Mouse (Mus musculus): ENCODE measurements around the gene Blcap. TPM values are rescaled to one million over a fixed set of nuclear protein-coding genes. Genes with fewer than 3 reads are reported as not detected.
A peak's percentile ranks its signal among the peaks of the same experiment; 100 is the strongest.
"Not testable (repeated sequence)": the region's sequence is repeated elsewhere in the genome, so short reads cannot be mapped to it uniquely, and the experiment has no call there.

The Blcap gene
- polyA plus RNA-seq (2017; shearing (Covaris generic)) = 10 to 100 TPM; 12.9 to 17.7 TPM

DNA sequence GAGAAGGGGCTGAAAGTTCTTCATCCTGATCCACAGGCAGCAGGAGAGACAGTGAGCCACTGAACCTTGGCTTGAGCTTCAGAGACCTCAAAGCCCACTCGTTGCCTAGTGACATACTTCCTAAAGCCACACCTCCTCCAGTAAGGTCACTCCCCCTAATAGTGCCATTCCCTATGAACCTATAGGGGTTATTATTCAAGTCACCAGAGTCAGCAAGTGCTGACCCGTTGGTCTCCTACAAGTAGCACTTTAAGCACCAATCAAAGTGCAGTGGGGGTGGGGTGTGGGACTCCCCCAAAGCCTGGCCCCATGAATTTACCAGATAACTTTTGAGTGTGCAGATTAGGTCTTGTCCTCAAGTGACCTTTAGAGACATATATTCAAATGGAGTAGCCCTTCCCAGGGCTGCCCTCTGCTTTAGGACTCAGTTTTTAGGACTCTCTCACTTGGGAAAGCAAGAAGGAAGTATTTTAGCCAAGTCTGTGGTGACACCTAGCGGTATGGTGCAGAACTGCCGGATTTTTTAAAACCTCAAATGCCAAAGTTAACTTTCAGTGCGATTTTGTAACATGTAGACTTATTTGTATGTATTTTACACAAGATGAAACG, at the start of gene Blcap:
Gene Blcap, minus strand, starts transcription at position 51 of the 609 bp plus-strand sequence.
- no peak for ATAC-seq

DNA sequence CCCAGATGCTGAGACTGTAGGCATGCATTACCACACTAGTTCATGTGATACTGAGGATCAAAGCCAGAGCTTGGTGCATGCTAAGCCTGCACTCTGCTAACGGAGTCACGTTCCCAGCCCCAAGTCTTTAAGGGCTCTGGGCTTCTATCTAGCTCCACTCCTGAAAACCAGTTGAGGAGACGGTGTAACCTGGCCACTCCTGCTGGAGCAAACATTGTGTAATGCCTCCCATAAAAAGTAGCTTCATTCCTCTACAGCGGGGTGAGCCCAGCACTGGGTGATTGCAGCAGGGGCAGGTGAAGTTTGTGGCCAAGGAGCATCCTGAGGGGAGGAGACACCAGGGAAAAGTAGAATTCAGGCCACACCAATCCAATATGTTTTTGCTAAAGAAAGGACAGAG, 47.3 kb upstream of the Blcap start:
- ATAC-seq = no peak

GRCm38 (mm10) chr2:157613997-157614396, 42.9 kb upstream of the Blcap start:
- no peak for ATAC-seq

DNA sequence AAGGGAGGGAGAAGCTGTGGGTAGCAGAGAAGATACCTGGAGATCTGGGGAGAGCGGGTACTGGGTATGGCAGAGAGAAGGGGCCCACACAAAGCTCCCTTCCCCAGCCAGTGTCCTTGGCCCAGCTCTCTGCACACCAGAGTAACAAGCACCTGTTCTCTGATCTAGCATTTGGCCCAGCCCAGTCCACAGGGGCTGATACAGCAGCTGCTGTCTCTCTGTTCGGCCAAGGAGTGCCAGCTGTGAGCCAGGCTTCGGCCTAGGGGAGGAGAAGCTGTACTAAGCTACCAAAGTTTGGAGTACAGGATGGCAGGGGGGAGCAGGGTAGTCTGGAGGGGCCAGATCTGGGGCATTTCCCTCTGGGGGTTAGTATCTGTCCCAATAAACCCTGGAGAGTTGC, 40.7 kb upstream of the Blcap start:
- no peak for ATAC-seq

- no peak for ATAC-seq
These were observed 36.6 kb upstream of the Blcap start for GRCm38 (mm10) chr2:157607542-157608236.

DNA sequence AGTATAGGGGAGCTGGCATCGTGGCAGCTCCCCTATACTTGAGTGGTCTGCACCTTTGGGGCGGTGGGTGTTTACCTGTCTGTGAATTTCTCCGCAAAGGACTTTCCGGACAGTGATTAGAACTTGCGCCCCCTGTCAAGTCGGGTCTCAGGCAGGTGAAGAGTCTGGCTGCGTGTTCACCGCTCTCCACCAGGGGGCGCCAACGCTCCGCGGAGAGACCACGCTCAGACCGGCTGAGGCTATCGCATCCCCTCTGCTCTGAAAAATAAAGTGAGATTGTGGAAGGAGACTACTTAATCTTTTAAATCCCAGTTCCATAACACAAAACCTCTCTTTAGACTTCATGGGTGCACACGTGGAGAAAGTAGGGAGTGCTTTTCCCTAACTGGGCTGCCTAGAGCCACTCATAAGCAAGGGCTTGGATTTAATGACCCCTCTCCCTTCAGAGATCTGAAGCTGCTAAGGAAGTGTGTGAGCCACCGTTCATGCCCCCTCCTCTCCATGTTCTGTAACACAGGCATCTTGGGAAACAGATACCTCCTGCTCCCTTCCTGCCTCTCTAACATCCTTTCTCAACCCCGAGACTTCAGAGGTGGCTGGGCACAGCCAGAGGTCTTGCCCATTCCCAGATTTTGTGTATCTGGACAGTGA, 34.1 kb upstream of the Blcap start:
- ATAC-seq = no peak

DNA sequence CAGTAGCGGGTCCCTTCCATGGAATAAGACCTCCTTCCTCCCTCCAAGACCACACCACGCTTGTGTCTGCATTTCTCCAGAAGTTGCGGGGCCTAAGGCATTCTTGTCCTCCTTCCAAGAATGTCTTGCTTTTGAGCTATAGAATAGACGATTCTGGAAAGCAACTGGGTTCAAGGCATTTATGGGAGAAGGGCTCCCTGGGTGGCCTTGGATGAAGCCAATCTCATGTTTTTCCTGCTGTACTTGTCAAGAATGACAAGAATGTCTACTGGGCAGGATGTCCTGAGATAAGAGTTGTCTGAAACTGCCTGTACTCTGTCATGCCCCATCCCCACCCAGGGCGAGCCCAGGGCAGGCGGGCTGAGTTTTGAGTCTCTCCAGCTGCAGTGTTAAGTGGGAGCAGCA, 30.4 kb upstream of the Blcap start:
- ATAC-seq = no peak

DNA sequence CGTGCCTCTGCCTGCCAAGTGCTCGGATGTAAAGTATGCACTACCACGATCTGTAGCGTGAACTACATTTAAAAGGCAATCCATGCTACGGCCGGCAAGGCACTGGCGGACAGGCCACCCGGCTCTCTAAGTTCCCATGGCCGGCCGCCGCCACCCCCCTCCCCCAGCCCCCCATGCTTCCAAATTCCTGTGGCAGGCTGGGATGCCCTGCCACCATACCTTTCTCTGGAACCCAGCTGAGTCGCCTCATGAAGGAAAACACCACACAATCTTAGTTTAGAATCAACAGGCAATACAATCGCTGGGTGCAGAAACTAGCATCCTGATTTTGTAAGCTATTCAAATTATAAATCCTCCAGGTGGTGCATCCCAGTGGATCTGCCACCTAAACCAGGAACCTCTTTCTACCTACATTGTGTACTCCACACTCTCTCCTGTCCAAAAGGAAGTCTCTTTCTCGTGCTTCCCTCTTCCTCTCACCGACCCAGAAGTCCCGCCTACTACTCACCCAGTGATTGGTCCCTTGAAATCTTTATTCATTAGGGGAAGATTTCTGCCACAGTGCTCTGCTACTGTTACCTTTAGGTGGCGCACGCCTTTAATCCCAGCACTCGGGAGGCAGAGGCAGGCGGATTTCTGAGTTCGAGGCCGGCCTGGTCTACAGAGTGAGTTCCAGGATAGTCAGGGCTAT, 25.9 kb upstream of the Blcap start:
- ATAC-seq = no peak

DNA sequence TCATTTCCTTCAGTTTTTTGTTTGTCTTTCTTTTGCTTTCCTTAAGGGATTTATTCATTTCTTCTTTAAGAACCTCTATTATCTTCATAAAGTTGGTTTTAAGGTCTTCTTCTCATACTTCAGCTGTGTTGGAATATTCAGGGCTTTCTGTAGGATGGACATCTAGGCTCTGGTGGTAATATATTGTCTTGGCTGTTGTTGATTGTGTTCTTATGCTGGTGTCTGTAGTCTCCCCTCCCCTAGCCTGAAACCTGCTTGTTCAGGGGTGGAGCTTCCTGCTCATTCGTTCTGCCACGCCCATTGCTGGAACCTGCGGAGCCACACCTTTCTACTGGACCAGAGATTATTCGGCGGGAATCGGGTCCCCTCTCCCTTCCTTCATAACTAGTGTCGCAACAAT, 14.3 kb upstream of the Blcap start:
- not testable (repeated sequence) for ATAC-seq

DNA sequence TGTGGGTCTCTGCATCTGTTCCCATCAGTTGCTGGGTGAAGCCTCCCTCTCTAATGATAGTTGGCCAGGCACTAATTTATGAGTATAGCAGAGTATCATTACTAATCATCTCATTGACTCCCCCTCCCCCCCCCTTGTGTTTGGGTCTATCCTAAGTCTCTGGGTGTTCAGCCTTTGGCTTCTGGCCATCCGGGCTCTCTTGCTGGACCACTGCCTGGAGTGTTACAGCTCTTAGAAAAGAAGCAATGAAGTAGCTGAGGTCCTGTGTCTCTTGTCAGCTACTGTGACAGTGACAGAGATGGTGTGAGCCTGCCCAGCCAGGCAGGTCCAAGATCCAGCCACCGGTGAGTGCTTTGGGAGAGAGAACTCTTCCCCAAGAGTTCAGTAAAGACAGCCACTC, 1.7 kb upstream of the Blcap start:
- no peak for ATAC-seq

DNA sequence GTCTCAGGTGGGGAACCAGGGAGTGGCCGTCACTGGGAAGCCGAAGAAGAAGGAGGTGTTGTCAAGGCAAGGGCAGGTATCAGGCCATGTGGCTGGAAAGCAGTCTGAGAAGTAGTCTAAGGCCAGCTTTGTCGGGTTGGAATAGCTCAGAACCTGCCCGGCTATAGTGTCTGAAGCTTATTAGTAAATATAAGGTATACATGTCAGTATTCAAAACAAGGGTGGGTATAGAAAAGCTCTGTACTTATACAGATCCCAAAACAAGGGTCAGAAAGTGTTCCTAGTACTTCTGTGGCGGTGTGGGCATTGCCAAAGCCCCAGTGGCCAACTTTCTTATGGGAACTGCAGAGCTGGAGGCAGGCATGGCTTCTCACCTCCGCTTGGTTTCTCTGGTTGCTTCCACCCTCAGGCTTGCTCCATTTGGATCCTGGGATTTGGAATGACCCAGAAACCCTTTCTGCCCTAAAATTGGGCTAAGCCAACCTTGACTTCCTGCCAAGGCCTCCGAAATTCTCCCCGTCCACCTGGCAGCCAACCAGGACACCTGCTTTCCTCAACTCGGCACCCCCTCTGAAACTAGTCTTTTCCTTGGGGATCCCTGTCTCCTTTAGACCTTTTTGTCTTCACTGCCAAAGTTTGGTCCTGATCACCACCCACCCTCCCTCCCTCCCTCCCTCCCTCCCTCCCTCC, 1.1 kb downstream of the Blcap start:
- no peak for ATAC-seq

DNA sequence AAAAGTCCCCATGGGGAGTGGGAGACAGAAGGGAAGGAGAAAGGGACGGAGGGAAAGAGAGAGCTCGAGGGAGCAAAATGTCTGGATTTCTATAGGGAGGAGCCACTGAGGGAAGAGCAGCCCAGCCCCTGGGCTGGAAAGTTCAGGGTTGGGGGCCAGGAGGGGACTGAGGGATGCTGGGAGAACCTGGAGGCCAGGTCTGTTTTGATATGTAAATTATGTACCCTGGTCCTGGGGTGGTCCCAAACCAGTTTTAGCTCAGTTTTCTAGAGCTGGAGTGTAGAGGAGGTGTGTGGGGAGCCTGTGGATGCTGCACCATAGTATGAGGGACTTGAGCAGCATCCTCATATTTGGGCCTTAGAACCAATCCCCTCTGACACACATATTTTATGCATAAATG, 2.2 kb downstream of the Blcap start:
- ATAC-seq = no peak

DNA sequence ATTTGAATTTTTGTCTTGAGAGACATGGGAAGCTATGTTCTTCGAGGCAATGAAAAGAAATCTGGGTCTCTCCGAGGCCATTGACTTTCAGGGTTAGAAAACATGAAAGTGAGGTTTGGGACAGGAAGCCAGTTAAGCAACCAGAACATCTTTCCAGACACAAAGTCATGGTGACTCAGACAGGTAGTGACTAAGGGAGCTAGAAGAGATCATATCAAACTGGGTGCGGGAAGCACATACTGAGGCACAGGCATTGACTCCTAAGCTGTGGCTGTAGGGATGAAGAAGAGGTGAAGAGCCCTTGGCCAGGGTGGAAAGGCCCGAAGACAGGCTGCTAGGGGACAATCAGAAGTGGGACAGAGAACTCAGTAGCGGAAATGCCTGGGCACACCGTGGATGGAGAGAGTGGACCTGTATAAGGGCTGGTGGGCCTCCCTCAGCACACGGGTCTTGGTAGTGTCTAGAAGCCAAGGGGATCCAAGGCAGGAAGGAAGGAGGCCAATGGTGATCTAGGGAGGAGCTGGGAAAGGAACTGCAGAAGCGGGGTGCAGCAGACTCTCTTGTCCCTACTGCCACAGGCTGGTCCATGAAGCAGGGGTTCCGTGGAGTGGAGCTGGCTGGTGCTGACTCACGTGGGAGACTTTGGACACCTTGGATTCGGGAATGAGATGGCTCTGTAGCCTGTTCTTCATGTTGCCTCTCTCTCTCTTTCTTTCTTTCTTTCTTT, 3.7 kb downstream of the Blcap start:
- peak; percentile 37 for ATAC-seq

GRCm38 (mm10) chr2:157566260-157566952, 4.7 kb downstream of the Blcap start:
- ATAC-seq = peak; percentile 80

GRCm38 (mm10) chr2:157565898-157566259, 5.2 kb downstream of the Blcap start:
- no peak for ATAC-seq

DNA sequence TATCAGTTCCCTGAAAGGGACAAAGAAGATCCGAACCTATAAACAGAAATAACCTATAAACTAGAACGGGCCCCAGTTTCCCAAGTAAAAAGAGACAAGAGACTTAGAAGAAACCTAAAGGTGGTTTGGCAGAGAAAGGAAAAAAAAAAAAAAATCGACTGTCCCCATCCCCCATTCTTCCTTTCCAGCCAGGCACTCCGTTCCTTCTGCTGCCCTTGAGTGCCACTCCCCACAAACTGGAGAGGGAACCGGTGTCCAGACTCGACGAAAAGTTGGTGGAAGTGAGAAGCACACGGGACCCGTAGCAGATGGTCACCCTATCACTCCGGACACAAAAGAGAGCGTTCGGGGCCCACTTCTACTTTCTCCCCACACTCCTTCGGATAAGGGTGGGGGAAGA, 5.6 kb downstream of the Blcap start:
- no peak for ATAC-seq

DNA sequence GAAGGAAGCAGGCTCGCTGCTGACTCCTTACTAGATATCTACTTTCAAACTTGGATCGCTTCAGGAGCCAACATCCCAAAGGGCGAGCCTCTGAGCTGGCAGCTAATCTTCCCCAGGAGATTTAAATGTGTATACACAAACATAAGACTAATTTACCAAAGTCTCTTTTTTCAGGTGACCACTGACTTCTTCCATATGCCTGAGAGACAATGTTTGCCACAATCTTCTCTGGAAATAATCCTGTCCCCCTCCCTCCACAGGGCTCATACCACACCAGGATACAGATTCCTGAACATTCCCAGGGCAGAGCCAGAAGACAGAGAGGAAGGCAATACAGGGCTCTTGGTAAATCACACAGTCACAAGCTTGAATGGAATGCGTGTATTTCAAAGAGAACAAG, 6.4 kb downstream of the Blcap start:
- no peak for ATAC-seq

- no peak for ATAC-seq
These were observed 8.0 kb downstream of the Blcap start for GRCm38 (mm10) chr2:157563031-157563430.

DNA sequence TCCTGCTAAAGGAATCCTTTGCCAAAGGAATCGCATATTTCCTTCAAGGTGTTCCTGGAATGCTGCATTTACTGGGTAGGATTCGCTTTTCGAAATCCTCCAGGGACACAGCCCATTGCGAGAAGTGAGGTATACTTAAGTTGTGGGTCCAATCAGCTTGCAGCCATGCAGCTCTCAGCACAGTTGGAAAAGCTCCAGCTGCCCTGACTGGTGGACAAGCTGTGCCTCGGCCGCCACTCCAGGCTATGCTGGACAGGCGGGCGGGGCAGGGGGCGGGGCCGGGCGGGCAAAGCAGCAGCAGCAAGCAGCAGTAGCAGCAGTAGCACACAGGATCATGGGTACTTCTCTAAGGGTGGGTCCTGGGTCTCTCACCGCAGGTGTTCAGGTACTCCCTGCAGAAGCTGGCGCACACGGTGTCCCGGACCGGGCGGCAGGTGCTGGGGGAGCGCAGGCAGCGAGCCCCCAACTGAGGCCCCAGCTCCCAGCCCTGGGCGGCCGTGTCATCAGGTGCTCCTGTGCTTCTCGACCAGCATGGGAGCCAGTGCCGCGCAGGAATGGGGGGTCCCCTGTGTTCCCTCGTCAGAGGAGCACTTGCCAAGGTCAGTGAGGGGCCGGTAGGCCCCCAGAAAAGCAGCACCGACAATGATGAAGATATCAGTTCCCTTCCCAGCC, 9.8 kb downstream of the Blcap start:
- ATAC-seq = no peak

- no peak for ATAC-seq
These were observed 10.8 kb downstream of the Blcap start for GRCm38 (mm10) chr2:157560302-157560701.

- ATAC-seq = no peak
These were observed 11.2 kb downstream of the Blcap start, which contains the start of gene Nnat for GRCm38 (mm10) chr2:157559858-157560257. Gene Nnat, plus strand, starts transcription at chr2:157560078.

Measured in activated CD4-positive, CD25-positive, alpha-beta regulatory T cell, adult 4 months (primary cell).